Mouse (Mus musculus): ENCODE data around the gene Spata16. TPM values are rescaled to one million over a fixed set of nuclear protein-coding genes. Genes with fewer than 3 reads are reported as not detected.
A peak's percentile ranks its signal among the peaks of the same experiment; 100 is the strongest.

The Spata16 gene
- total and polyA plus RNA-seq, 2 experiments from 2014 or later: not detected

DNA sequence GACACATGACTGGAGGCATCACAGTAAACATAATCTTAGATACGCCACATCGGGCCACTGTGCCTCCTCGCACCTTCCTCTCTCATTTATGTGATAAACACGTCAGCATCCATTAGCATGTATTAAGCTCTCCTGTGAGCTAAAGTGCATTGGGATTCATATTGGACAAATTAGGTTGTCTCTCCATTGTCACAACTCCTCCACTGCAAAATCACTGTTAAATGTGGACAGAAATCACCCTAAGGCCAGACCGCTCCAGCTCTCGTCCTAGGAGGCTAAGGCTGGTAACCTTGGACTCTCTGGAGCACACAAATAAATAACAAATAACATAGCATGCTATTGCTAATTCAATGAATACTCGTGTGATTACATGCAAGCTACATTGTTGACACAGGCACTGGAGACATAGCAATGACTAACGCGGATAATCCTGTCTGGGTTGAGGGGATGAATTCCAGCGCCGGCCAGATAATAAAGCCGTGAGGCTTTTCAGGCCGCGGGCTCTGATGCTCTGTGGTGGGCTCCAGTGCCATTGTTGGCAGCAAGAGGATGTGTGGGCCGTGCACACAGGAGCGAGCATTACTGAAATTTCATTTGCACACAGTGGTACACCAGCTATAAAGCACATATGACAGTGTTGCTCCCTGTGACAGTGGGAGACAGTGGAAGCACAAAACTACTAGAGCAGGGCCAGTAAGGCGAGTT is 197.8 kb downstream of the Spata16 start:
- no peaks in the 10 kb centered on the region for H3K9me3 ChIP-seq (ENCODE audit: low read length)
- H3K27ac ChIP-seq (ENCODE audit: low read depth, low read length): no peak overlapping the region
- no peaks in the 10 kb centered on the region for H3K4me1 ChIP-seq (ENCODE audit: insufficient read depth, low read length)
- no peak overlapping the region for H3K9ac ChIP-seq (replicated peaks; ENCODE audit: low read length, poor library complexity, severe bottlenecking)
- H3K4me2 ChIP-seq (ENCODE audit: low read depth, low read length, poor library complexity, severe bottlenecking): no peak overlapping the region
- ATAC-seq (ENCODE audit: low FRiP score): peak; percentile 41; the same call in 1 of the 2 replicates
- no peak overlapping the region for H3K4me3 ChIP-seq (ENCODE audit: low read depth, low read length)
- DNase-seq (ENCODE audit: low spot score): no peak
- H3K27me3 ChIP-seq (ENCODE audit: insufficient read depth, low read length): no peaks in the 10 kb centered on the region
- H3K36me3 ChIP-seq (ENCODE audit: insufficient read depth, low read length): no peaks in the 10 kb centered on the region
- 32% methylated on average over 17 of the region's 17 CpGs for WGBS
- TF ChIP-seq CTCF (IDR thresholded peaks at IDR 0.05): no peak

DNA sequence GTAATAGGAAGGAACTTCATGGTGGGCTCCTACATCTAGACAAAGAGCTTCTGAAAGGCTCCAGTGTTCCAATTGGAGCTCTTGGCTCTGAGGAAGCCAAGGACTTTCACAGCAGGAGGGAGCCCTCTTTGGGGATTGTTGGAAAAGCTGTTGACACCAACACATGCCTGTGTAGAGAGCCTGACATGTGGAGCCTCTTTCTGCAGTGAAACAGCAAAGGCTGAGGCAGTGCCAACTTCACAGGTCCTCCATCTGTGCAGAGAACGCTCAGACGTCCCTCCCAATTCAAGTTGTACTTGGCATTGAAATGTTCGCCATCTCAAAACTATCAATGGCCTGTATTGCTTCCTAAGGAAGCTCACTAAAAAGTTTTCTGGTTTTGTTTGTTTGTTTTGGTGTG is 207.6 kb downstream of the Spata16 start:
- no peak overlapping the region for H3K4me2 ChIP-seq (ENCODE audit: low read depth, low read length, poor library complexity, severe bottlenecking)
- no peaks in the 10 kb centered on the region for H3K9me3 ChIP-seq (ENCODE audit: low read length)
- WGBS: 79% methylated on average over 3 of the region's 3 CpGs
- no peak for TF ChIP-seq CTCF (IDR thresholded peaks at IDR 0.05)
- H3K9ac ChIP-seq (replicated peaks; ENCODE audit: low read length, poor library complexity, severe bottlenecking): no peak overlapping the region
- DNase-seq (ENCODE audit: low spot score) (peak; percentile 49), ATAC-seq (ENCODE audit: low FRiP score) (no peak)
- H3K36me3 ChIP-seq (ENCODE audit: insufficient read depth, low read length): no peaks in the 10 kb centered on the region
- no peaks in the 10 kb centered on the region for H3K27me3 ChIP-seq (ENCODE audit: insufficient read depth, low read length)
- no peaks in the 10 kb centered on the region for H3K4me1 ChIP-seq (ENCODE audit: insufficient read depth, low read length)
- H3K4me3 ChIP-seq (ENCODE audit: low read depth, low read length): no peak overlapping the region
- H3K27ac ChIP-seq (ENCODE audit: low read depth, low read length): no peak overlapping the region

DNA sequence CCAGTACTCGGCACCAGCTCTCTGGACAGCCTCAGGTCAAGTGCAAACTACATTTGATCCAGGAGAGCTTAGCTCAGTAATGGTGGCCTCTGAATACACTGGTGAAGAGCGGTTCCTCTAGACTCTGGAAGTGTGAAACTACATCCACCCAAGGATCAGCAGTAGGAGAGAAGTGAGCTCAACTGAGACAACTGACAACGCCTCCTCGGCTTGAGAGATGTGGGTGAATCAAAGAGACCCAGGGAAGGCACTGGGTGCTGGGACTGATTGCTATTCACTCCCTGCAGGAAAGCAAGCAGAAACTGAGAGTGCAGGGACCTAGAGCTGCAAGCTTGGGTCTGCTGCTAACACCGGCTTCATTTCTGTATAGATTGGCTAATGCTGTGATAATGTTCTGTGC is 210.5 kb downstream of the Spata16 start:
- no peak overlapping the region for H3K9ac ChIP-seq (replicated peaks; ENCODE audit: low read length, poor library complexity, severe bottlenecking)
- no peak overlapping the region for H3K27ac ChIP-seq (ENCODE audit: low read depth, low read length)
- H3K27me3 ChIP-seq (ENCODE audit: insufficient read depth, low read length): no peaks in the 10 kb centered on the region
- no peak overlapping the region for H3K4me3 ChIP-seq (ENCODE audit: low read depth, low read length)
- TF ChIP-seq CTCF (IDR thresholded peaks at IDR 0.05): no peak
- DNase-seq (ENCODE audit: low spot score) (no peak), ATAC-seq (ENCODE audit: low FRiP score) (no peak)
- no peak overlapping the region for H3K4me2 ChIP-seq (ENCODE audit: low read depth, low read length, poor library complexity, severe bottlenecking)
- H3K9me3 ChIP-seq (ENCODE audit: low read length): no peaks in the 10 kb centered on the region
- no peaks in the 10 kb centered on the region for H3K4me1 ChIP-seq (ENCODE audit: insufficient read depth, low read length)
- WGBS: 91% methylated on average over 5 of the region's 5 CpGs
- no peaks in the 10 kb centered on the region for H3K36me3 ChIP-seq (ENCODE audit: insufficient read depth, low read length)

- no peaks in the 10 kb centered on the region for H3K36me3 ChIP-seq (ENCODE audit: insufficient read depth, low read length)
- ATAC-seq (ENCODE audit: low FRiP score): no peak
- no peak overlapping the region for H3K9ac ChIP-seq (replicated peaks; ENCODE audit: low read length, poor library complexity, severe bottlenecking)
- H3K27me3 ChIP-seq (ENCODE audit: insufficient read depth, low read length): no peaks in the 10 kb centered on the region
- no peaks in the 10 kb centered on the region for H3K9me3 ChIP-seq (ENCODE audit: low read length)
- no peak overlapping the region for H3K4me3 ChIP-seq (ENCODE audit: low read depth, low read length)
- no peaks in the 10 kb centered on the region for H3K4me1 ChIP-seq (ENCODE audit: insufficient read depth, low read length)
- H3K27ac ChIP-seq (ENCODE audit: low read depth, low read length): no peak overlapping the region
- TF ChIP-seq CTCF (IDR thresholded peaks at IDR 0.05): no peak
- no peak overlapping the region for H3K4me2 ChIP-seq (ENCODE audit: low read depth, low read length, poor library complexity, severe bottlenecking)
- DNase-seq (ENCODE audit: low spot score): no peak
Measured at GRCm38 (mm10) chr3:26850207-26850606, 212.8 kb downstream of the Spata16 start.

DNA sequence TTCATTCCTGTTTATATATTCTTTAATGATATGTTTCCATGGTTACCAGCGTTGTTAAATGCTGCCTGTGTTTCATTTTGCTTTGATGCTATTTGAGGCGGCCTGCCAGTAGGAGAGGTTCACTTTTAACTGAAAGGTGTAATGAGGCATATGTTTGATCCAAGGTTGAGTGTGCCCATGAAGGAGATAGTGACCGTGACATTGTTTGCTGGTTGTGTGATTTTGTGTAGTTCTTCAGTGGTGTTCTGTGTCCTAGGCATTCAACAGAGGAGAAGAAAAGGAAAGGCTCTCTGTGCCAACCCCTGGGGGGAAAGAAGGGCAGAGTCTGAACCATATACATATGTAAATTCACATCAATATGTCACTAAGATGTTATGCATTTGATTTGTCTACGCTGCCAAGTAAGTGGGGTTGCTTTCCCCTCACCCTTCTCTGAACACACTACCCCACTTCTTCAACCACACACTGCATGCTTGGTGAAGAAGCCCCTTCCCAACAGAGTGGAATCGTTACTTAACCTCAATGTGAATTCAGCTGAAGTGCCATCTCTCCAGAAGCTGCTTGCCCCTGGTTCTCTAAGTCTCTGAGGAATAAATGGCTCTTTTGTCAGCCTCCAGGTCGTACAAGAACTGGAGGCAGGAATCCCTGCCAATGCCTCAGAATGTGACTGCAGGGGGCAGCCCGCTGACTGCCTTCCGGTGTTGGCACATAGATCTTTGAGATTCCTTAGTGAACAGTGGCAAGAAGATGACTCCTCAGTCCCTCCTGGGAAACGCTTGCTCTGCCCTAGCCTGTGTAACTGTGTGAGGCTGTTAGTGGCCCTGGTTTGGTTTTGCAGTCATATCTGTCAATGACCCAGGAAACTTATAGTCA is 213.5 kb downstream of the Spata16 start:
- Histone ChIP-seq H3K9ac (replicated peaks; ENCODE audit: low read length, poor library complexity, severe bottlenecking) (no peak overlapping the region), H3K4me1 (ENCODE audit: insufficient read depth, low read length) (no peaks in the 10 kb centered on the region), H3K36me3 (ENCODE audit: insufficient read depth, low read length) (no peaks in the 10 kb centered on the region), H3K4me3 (ENCODE audit: low read depth, low read length) (no peak overlapping the region), H3K4me2 (ENCODE audit: low read depth, low read length, poor library complexity, severe bottlenecking) (no peak overlapping the region), H3K27ac (ENCODE audit: low read depth, low read length) (no peak overlapping the region; the same call in 1 of the 2 replicates), H3K9me3 (ENCODE audit: low read length) (no peaks in the 10 kb centered on the region), H3K27me3 (ENCODE audit: insufficient read depth, low read length) (no peaks in the 10 kb centered on the region)
- WGBS: 21% methylated on average over 9 of the region's 9 CpGs
- peak; percentile 28; the same call in 1 of the 2 replicates for TF ChIP-seq CTCF (IDR thresholded peaks at IDR 0.05)
- DNase-seq (ENCODE audit: low spot score) (peak; percentile 73), ATAC-seq (ENCODE audit: low FRiP score) (peak; percentile 66)

- H3K9me3 ChIP-seq (ENCODE audit: low read length): no peaks in the 10 kb centered on the region
- no peaks in the 10 kb centered on the region for H3K36me3 ChIP-seq (ENCODE audit: insufficient read depth, low read length)
- H3K4me3 ChIP-seq (ENCODE audit: low read depth, low read length): no peak overlapping the region
- no peaks in the 10 kb centered on the region for H3K27me3 ChIP-seq (ENCODE audit: insufficient read depth, low read length)
- ATAC-seq (ENCODE audit: low FRiP score) (no peak), DNase-seq (ENCODE audit: low spot score) (no peak)
- no peak overlapping the region for H3K4me2 ChIP-seq (ENCODE audit: low read depth, low read length, poor library complexity, severe bottlenecking)
- H3K27ac ChIP-seq (ENCODE audit: low read depth, low read length): no peak overlapping the region
- TF ChIP-seq CTCF (IDR thresholded peaks at IDR 0.05): no peak
- H3K4me1 ChIP-seq (ENCODE audit: insufficient read depth, low read length): no peaks in the 10 kb centered on the region
- no peak overlapping the region for H3K9ac ChIP-seq (replicated peaks; ENCODE audit: low read length, poor library complexity, severe bottlenecking)
- 77% methylated on average over 5 of the region's 5 CpGs for WGBS
Measured at GRCm38 (mm10) chr3:26853557-26853956, 216.1 kb downstream of the Spata16 start.

Data from midbrain, postnatal 0 days (tissue).